Mouse (Mus musculus) adrenal gland, adult 8-10 months (tissue): ENCODE data around the gene Olfr1089. TPM values are rescaled to one million over a fixed set of nuclear protein-coding genes. Genes with fewer than 3 reads are reported as not detected.

Experiments
- DNase-seq: peaks from one replicate; pipeline ENCODE4 v3.0.0; 2022
- total RNA-seq, 4 experiments: library from RNA; stranded (reverse); gene quantifications; 2 replicates each; pipeline ENCODE4 v1.2.4; 2022

The Olfr1089 gene
- total RNA-seq: not detected

- DNase-seq: no peak
Observed at GRCm38 (mm10) chr2:86733601-86734000, at the start of gene Olfr1089. TSS of gene Olfr1089 (minus strand) at chr2:86733701.

GRCm38 (mm10) chr2:86782179-86782578 lies 48.7 kb upstream of the Olfr1089 start, which contains the start of gene Olfr1093:
TSS of gene Olfr1093 (plus strand) at chr2:86782479.
- DNase-seq: no peak

- DNase-seq: no peak
Observed at GRCm38 (mm10) chr2:86761050-86761449, 27.5 kb upstream of the Olfr1089 start.

GRCm38 (mm10) chr2:86758893-86759292 lies 25.4 kb upstream of the Olfr1089 start, which contains the start of gene Olfr1090:
TSS of gene Olfr1090 (minus strand) at chr2:86758993.
- DNase-seq: no peak

- DNase-seq: no peak
Observed at GRCm38 (mm10) chr2:86698295-86698694, 35.2 kb downstream of the Olfr1089 start, which contains the start of gene Olfr1087. TSS of gene Olfr1087 (minus strand) at chr2:86698395.

Other genes starting within 250 kb of the Olfr1089 start
- gene Olfr228, start 246.3 kb downstream of the Olfr1089 start, total RNA-seq: not detected
- not detected for gene Olfr1076, start 225.2 kb downstream of the Olfr1089 start, total RNA-seq
- not detected for gene Olfr1079, start 191.2 kb downstream of the Olfr1089 start, total RNA-seq
- gene Olfr1080, start 175.5 kb downstream of the Olfr1089 start, total RNA-seq: not detected
- gene Olfr1082, start 134.7 kb downstream of the Olfr1089 start, total RNA-seq: not detected
- not detected for gene Olfr1084, start 94.0 kb downstream of the Olfr1089 start, total RNA-seq
- gene Olfr1085, start 71.7 kb downstream of the Olfr1089 start, total RNA-seq: not detected
- gene Olfr1086, start 53.6 kb downstream of the Olfr1089 start, total RNA-seq: not detected
- not detected for gene Olfr1087, start 35.3 kb downstream of the Olfr1089 start, total RNA-seq
- not detected for gene Olfr1090, start 25.3 kb upstream of the Olfr1089 start, total RNA-seq
- gene Olfr1093, start 48.8 kb upstream of the Olfr1089 start, total RNA-seq: not detected
- gene Olfr141, start 76.3 kb upstream of the Olfr1089 start, total RNA-seq: not detected
- not detected for gene Olfr1094, start 91.0 kb upstream of the Olfr1089 start, total RNA-seq
- gene Olfr1095, start 118.0 kb upstream of the Olfr1089 start, total RNA-seq: not detected
- not detected for gene Gm13723, start 141.1 kb upstream of the Olfr1089 start, total RNA-seq
- not detected for gene Olfr1097, start 158.5 kb upstream of the Olfr1089 start, total RNA-seq
- not detected for gene Olfr1098, start 190.8 kb upstream of the Olfr1089 start, total RNA-seq
- not detected for gene Olfr1099, start 227.0 kb upstream of the Olfr1089 start, total RNA-seq
- gene Olfr1100, start 246.3 kb upstream of the Olfr1089 start, total RNA-seq: not detected